In genomic region chr4:149454879-149455278, GRCm38 (mm10) we compare ENCODE assay signal across 16 mouse cellular contexts. TPM values are rescaled to one million over a fixed set of nuclear protein-coding genes. Genes with fewer than 3 reads are reported as not detected.
DNase-seq lines count a peak whose midpoint lies in the region; ATAC-seq and TF ChIP-seq lines count a peak whose summit lies in the region.
"Had no signal": no experiment of that assay in that cellular context is flagged by ENCODE, and none has a peak within 500 bp of the region (broad histone marks: within the 10 kb centered on the region; RNA-seq: fewer than 3 reads in every experiment).

Gene Rbp7 (minus strand): TSS chr4:149454978.

- H3K36me3 ChIP-seq in lung, embryonic 16.5 days (ENCODE audit: control insufficient read depth, insufficient read depth, low read length): no peaks in the 10 kb centered on the region
- H3K36me3 ChIP-seq: hindbrain, embryonic 12.5 days had no signal

- intact Hi-C loops in heart, postnatal 25 days (cut with DNase I): no loop called here

- DNase-seq in adrenal gland, adult 2 months: no peak
- DNase-seq in adrenal gland, adult (ENCODE audit: inconsistent age in 2 of 2, low spot score in 1 of 2): no peak
- no peak for DNase-seq in lung, adult 2 months
- DNase-seq in gastrocnemius, postnatal 4 days (ENCODE audit: low spot score in 2 of 2): no peak
- DNase-seq in heart, postnatal 25 days (ENCODE audit: low spot score): peak; percentile 35
- no peak for DNase-seq in T-cell, adult 2 months (ENCODE audit: low spot score)
- no peak for DNase-seq in urinary bladder, adult 2 months (ENCODE audit: low spot score)
- DNase-seq: forebrain, postnatal 0 days; kidney, adult 18-20 months; lung, postnatal 10 days had no signal

- TF ChIP-seq POLR2A in lung, adult 2 months (IDR thresholded peaks at IDR 0.05; ENCODE audit: borderline replicate concordance, extremely low read depth, low read depth, low read length): no peak

- no peak within 1 kb of the TSS for H3K4me3 ChIP-seq in lung, embryonic 16.5 days (ENCODE audit: low read length)
- no peak within 1 kb of the TSS for H3K4me3 ChIP-seq in lung, adult 2 months (replicated peaks; ENCODE audit: extremely low read depth, low read depth, low read length)
- H3K4me3 ChIP-seq: hindbrain, embryonic 12.5 days; myocyte had no signal

- no peaks in the 10 kb centered on the region for H3K27me3 ChIP-seq in lung, embryonic 16.5 days (ENCODE audit: control insufficient read depth, insufficient read depth, low read depth, low read length)
- H3K27me3 ChIP-seq: hindbrain, embryonic 12.5 days had no signal

- TF ChIP-seq CTCF in lung, adult 2 months (IDR thresholded peaks at IDR 0.05; ENCODE audit: insufficient read depth, low read length): no peak

- ATAC-seq in lung, embryonic 16.5 days (ENCODE audit: low read depth): 0 out of 2 replicates have a peak, but pooled peaks have one; percentile 12
- ATAC-seq: forebrain, postnatal 0 days had no signal

- H3K9me3 ChIP-seq in lung, embryonic 16.5 days (ENCODE audit: control insufficient read depth, low read length): no peaks in the 10 kb centered on the region; the same call in 1 of the 2 replicates
- H3K9me3 ChIP-seq: hindbrain, embryonic 12.5 days had no signal

- H3K9ac ChIP-seq in lung, embryonic 16.5 days (ENCODE audit: low read length): no peak within 1 kb of the TSS
- H3K9ac ChIP-seq: forebrain, postnatal 0 days; hindbrain, embryonic 12.5 days had no signal

- H3K4me2 ChIP-seq in lung, embryonic 16.5 days (ENCODE audit: low read depth, low read length): no peak within 1 kb of the TSS
- H3K4me2 ChIP-seq: hindbrain, embryonic 12.5 days; liver, embryonic 11.5 days had no signal

- no peak within 1 kb of the TSS for H3K27ac ChIP-seq in lung, embryonic 16.5 days (ENCODE audit: low read length)
- H3K27ac ChIP-seq: hindbrain, embryonic 12.5 days had no signal

- H3K4me1 ChIP-seq in lung, embryonic 16.5 days (replicated peaks; ENCODE audit: control insufficient read depth, insufficient read depth, low read length): no peaks in the 10 kb centered on the region
- no peaks in the 10 kb centered on the region for H3K4me1 ChIP-seq in lung, adult 2 months (ENCODE audit: control insufficient read depth, insufficient read depth, low read length)
- H3K4me1 ChIP-seq: hindbrain, embryonic 12.5 days had no signal

- WGBS in lung, embryonic 16.5 days: 43% methylated on average over 8 of the region's 8 CpGs
- WGBS in lung, adult 2 months: 43% methylated on average over 8 of the region's 8 CpGs

RNA-seq across cellular contexts. Expression of gene Rbp7, which starts in this region (rescaled TPM):
- 10 to 100 TPM; 13.3 to 14.3 TPM for total RNA-seq in adrenal gland, adult 2 months (2021)
- polyA plus RNA-seq in adrenal gland, adult 2 months (2012; rRNA removed): 3.4 and 6.1 TPM in 2 replicates
- polyA plus RNA-seq in lung, embryonic 16.5 days (2015; fragmentation: Nextera tagmentation; extraction: Ambion mirVana): 2.0 and 3.4 TPM in 2 replicates
- 2.1 and 2.2 TPM in 2 replicates for polyA plus RNA-seq in lung, adult 2 months (2012; rRNA removed)
- total RNA-seq in gastrocnemius, postnatal 4 days (2021): 10 to 100 TPM; 11.0 to 13.5 TPM
- 10 to 100 TPM; 54.3 to 65.7 TPM for total RNA-seq in heart, postnatal 25 days (2021)
- 1.5 and 1.9 TPM in 2 replicates for polyA plus RNA-seq in urinary bladder, adult 2 months (2012; rRNA removed)
- total RNA-seq: forebrain, postnatal 0 days; layer of hippocampus, postnatal 10 days; left cerebral cortex, postnatal 25 days had no signal
- polyA plus RNA-seq: hindbrain, embryonic 12.5 days; liver, embryonic 11.5 days; myocyte had no signal
